Mouse (Mus musculus): ENCODE data around the gene Gm5485. TPM values are rescaled to one million over a fixed set of nuclear protein-coding genes. Genes with fewer than 3 reads are reported as not detected.

Gm5485 gene
- polyA plus RNA-seq, 1 experiment from 2014 or later, result not detected

- Histone ChIP-seq H3K4me3 (no peak overlapping the region), H3K4me2 (replicated peaks) (no peak overlapping the region), H3K4me1 (no peaks in the 10 kb centered on the region), H3K9ac (no peak overlapping the region), H3K27ac (no peak overlapping the region), H3K9me3 (no peaks in the 10 kb centered on the region), H3K36me3 (no peaks in the 10 kb centered on the region), H3K27me3 (replicated peaks) (no peaks in the 10 kb centered on the region)
- no peak for ATAC-seq (ENCODE audit: low FRiP score, low read depth)
- 95% methylated on average over 12 of the region's 12 CpGs for WGBS
These were observed 51.3 kb downstream of the Gm5485 start for GRCm38 (mm10) chr16:48360887-48361286.

GRCm38 (mm10) chr16:48356417-48356816, 55.8 kb downstream of the Gm5485 start:
- Histone ChIP-seq H3K9me3 (no peaks in the 10 kb centered on the region), H3K27me3 (replicated peaks) (no peaks in the 10 kb centered on the region), H3K4me1 (no peaks in the 10 kb centered on the region), H3K27ac (no peak overlapping the region), H3K36me3 (no peaks in the 10 kb centered on the region), H3K9ac (no peak overlapping the region), H3K4me2 (replicated peaks) (no peak overlapping the region), H3K4me3 (no peak overlapping the region)
- 100% methylated on average over 1 of the region's 1 CpGs for WGBS
- ATAC-seq (ENCODE audit: low FRiP score, low read depth), result no peak

DNA sequence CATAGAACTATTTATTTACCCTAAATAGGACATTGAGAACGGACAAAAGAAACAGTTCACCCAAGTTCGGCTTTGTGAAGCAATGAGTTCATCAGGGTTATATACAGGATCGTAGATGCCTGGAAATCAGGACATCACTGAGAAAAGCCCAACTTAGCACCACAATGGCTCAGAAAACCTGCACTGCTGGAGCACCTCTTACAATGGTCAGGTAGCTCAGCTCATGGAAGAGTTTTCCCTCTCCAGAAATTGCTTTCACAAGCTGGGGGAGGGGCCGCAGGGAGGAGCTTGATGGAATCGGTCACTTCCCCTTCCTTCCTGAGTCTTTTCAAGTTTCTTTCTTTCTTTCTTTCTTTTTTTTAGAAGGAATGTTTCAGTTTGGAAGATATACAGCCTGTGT, 56.5 kb downstream of the Gm5485 start:
- H3K27ac ChIP-seq, result no peak overlapping the region
- no peak overlapping the region for H3K9ac ChIP-seq
- H3K4me2 ChIP-seq (replicated peaks), result no peak overlapping the region
- H3K9me3 ChIP-seq, result no peaks in the 10 kb centered on the region
- H3K4me1 ChIP-seq, result no peaks in the 10 kb centered on the region
- H3K36me3 ChIP-seq, result no peaks in the 10 kb centered on the region
- WGBS, result 86% methylated on average over 5 of the region's 5 CpGs
- ATAC-seq (ENCODE audit: low FRiP score, low read depth), result no peak
- H3K4me3 ChIP-seq, result no peak overlapping the region
- H3K27me3 ChIP-seq (replicated peaks), result no peaks in the 10 kb centered on the region

Other genes starting within 250 kb of the Gm5485 start
- gene Dppa4, start 128.7 kb downstream of the Gm5485 start, polyA plus RNA-seq (2016; fragmentation: Nextera tagmentation; extraction: Ambion mirVana), result not detected in 2 replicates
- not detected in 2 replicates for gene Dppa2, start 108.5 kb downstream of the Gm5485 start, polyA plus RNA-seq (2016; fragmentation: Nextera tagmentation; extraction: Ambion mirVana)
- gene Morc1, start 18.8 kb upstream of the Gm5485 start, polyA plus RNA-seq (2016; fragmentation: Nextera tagmentation; extraction: Ambion mirVana), result 0.11 TPM in 1 of 2 replicates, not detected in the other